Mouse (Mus musculus) neutrophil, adult 65 days (primary cell): ENCODE results near the gene Vnn1. TPM values are rescaled to one million over a fixed set of nuclear protein-coding genes. Genes with fewer than 3 reads are reported as not detected.

Experiments used
- total RNA-seq: library from RNA; stranded (reverse); gene quantifications from 2 replicates; pipeline ENCODE4 v1.2.4, GENCODE M21; 2023

Vnn1 gene
- not detected in 2 replicates for total RNA-seq

GRCm38 (mm10) chr10:23894601-23895349 is at the start of gene Vnn1:
Gene Vnn1 (plus strand): TSS chr10:23894688.

GRCm38 (mm10) chr10:23851228-23851912 is 43.1 kb upstream of the Vnn1 start, which contains the start of gene Vnn3:
Gene Vnn3 (plus strand): TSS chr10:23851462.

GRCm38 (mm10) chr10:23920056-23920455 is 25.6 kb downstream of the Vnn1 start, which contains the start of gene Taar1:
Gene Taar1 (plus strand): TSS chr10:23920356.

GRCm38 (mm10) chr10:23938312-23938711 is 43.8 kb downstream of the Vnn1 start, which contains the start of gene Taar2:
Gene Taar2 (plus strand): TSS chr10:23938572.

GRCm38 (mm10) chr10:23949508-23950005 is 55.1 kb downstream of the Vnn1 start, which contains the start of gene Taar3:
Gene Taar3 (plus strand): TSS chr10:23949558.

Other genes with a start within 250 kb of the Vnn1 start
- 294 and 605 TPM in 2 replicates for gene Rps12, start 107.4 kb upstream of the Vnn1 start, total RNA-seq
- gene Slc18b1, start 97.7 kb upstream of the Vnn1 start, total RNA-seq = not detected in 2 replicates
- 42.8 and 50.9 TPM in 2 replicates for gene Vnn3, start 43.2 kb upstream of the Vnn1 start, total RNA-seq
- not detected in 2 replicates for gene Taar1, start 25.7 kb downstream of the Vnn1 start, total RNA-seq
- not detected in 2 replicates for gene Taar2, start 43.9 kb downstream of the Vnn1 start, total RNA-seq
- gene Taar3, start 54.9 kb downstream of the Vnn1 start, total RNA-seq = not detected in 2 replicates
- not detected in 2 replicates for gene Taar4, start 65.8 kb downstream of the Vnn1 start, total RNA-seq
- not detected in 2 replicates for gene Taar5, start 76.0 kb downstream of the Vnn1 start, total RNA-seq
- gene Taar6, start 91.0 kb downstream of the Vnn1 start, total RNA-seq = not detected in 2 replicates
- not detected in 2 replicates for gene Taar7a, start 98.8 kb downstream of the Vnn1 start, total RNA-seq
- not detected in 2 replicates for gene Taar7b, start 105.3 kb downstream of the Vnn1 start, total RNA-seq
- not detected in 2 replicates for gene Taar7d, start 132.5 kb downstream of the Vnn1 start, total RNA-seq
- not detected in 2 replicates for gene Taar7e, start 142.9 kb downstream of the Vnn1 start, total RNA-seq
- not detected in 2 replicates for gene Taar7f, start 154.8 kb downstream of the Vnn1 start, total RNA-seq
- not detected in 2 replicates for gene Taar8a, start 181.8 kb downstream of the Vnn1 start, total RNA-seq
- gene Taar8b, start 197.6 kb downstream of the Vnn1 start, total RNA-seq = not detected in 2 replicates
- not detected in 2 replicates for gene Taar8c, start 207.2 kb downstream of the Vnn1 start, total RNA-seq
- not detected in 2 replicates for gene Taar9, start 214.8 kb downstream of the Vnn1 start, total RNA-seq